Mouse (Mus musculus) embryonic fibroblast, embryonic 13.5 days (primary cell): Measurements from ENCODE around the gene Prmt1. TPM values are rescaled to one million over a fixed set of nuclear protein-coding genes. Genes with fewer than 3 reads are reported as not detected.

Source experiments
- H3K27ac ChIP-seq: 2 replicates; pipeline ENCODE4 v1.5.1; 2012; ENCODE audit warnings: low read length, control low read depth, inconsistent platforms; ENCODE audit not compliant: insufficient read depth
- H3K4me1 ChIP-seq: 2 replicates; pipeline ENCODE4 v1.6.1; 2011; ENCODE audit warnings: low read length; ENCODE audit not compliant: control insufficient read depth, insufficient read depth
- H3K4me3 ChIP-seq: 2 replicates; pipeline ENCODE4 v1.5.1; 2011; ENCODE audit warnings: mild to moderate bottlenecking, control low read depth, low read length; ENCODE audit not compliant: insufficient read depth
- CTCF ChIP-seq: IDR thresholded peaks from 2 replicates; pipeline ENCODE4 v1.5.1; 2011; ENCODE audit warnings: mild to moderate bottlenecking, control low read depth, low read length, moderate library complexity, borderline replicate concordance; ENCODE audit not compliant: insufficient read depth
- POLR2A ChIP-seq: IDR thresholded peaks from 2 replicates; pipeline ENCODE4 v1.6.1; 2011; ENCODE audit warnings: low read depth, mild to moderate bottlenecking, control low read depth, low read length, moderate library complexity
- polyA plus RNA-seq: library from polyadenylated mRNA; stranded (reverse); fragments of >200 nt; gene quantifications from 2 replicates; pipeline ENCODE4 v1.2.4, GENCODE M21; 2011; ENCODE audit warnings: low read depth; ENCODE audit not compliant: missing spikeins, insufficient read length

Prmt1 gene
- polyA plus RNA-seq, 1 experiment, result 439 TPM

DNA sequence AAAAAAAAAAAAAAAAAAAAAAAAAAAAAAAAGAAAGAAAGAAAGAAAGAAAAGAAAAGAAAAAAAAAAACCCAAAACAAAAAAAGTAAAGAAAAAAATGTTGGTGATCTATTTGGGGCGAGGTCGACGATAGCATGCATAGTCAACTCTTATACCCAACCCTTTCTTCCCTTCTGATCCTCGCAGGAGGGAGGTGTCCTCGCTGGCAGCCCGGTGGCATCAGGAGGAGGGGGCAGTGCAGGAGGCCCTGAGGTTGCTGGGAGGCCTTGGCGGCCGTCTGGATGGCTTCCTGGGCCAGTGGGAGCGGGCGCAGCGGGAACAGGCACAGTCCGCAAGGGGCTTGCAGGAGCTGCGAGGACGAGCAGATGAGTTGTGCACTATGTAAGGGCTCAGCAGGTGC, 32.8 kb downstream of the Prmt1 start:
- Histone ChIP-seq H3K4me3 (no peak overlapping the region), H3K27ac (no peak overlapping the region), H3K4me1 (no peaks in the 10 kb centered on the region)
- TF ChIP-seq POLR2A, result no peak
- no peak for TF ChIP-seq CTCF

DNA sequence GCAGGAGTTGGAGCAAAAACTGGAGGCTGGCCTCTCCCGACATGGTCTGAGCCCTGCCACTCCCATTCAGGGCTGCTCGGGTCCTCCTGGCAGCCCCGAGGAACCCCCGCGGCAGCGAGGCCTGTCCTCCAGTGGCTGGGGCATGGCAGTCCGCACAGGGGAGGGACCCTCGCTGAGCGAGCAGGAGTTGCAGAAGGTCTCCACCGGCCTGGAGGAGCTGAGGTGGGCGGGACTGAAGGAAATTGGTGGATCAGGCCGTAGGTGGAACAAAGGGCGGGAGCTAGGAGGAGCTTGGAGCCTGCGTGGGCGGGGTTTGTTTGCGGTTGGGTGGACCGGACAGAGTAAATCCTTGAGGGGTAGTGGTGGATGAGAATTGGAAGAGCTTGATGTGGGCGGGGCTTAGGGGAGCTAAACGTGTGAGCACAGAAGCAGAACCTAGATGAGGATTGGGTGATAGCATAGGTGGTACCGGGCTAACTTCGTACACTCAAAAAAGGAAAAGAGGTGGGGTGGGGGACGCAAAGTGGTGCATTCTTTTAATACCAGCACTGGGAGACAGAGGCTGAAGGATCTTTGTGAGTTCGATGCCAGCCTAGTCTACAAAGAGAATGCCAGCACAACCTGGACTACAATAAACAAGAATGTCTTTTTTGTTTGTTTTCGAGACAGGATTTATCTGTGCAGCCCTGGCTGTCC, 33.6 kb downstream of the Prmt1 start:
- TF ChIP-seq CTCF, result no peak
- TF ChIP-seq POLR2A, result peak; percentile 85
- Histone ChIP-seq H3K4me3 (peak overlapping the region; percentile 42), H3K4me1 (no peaks in the 10 kb centered on the region), H3K27ac (peak overlapping the region; percentile 2; the same call in 1 of the 2 replicates)

DNA sequence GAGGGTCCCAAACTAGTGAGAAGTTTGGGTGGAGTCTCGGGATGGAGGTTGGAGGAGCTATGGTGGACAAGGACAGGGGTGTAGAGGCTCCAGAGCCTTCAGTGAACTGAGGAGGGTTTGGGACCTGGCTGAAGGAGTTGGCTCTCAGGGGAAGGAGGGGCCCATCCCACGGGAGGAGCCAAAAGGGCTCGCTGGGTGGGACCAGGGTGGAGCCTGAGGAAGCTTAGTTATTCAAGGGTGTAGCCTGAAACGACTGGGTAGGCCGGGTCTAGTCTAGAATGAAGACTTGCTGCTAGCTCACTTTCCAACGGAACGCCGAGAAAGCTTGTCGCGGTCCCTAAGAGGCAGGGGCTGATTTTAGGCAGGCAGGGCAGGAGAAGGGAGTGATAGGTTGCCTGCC, 34.4 kb downstream of the Prmt1 start:
- peak overlapping the region; percentile 42 for H3K4me3 ChIP-seq
- no peaks in the 10 kb centered on the region for H3K4me1 ChIP-seq
- H3K27ac ChIP-seq, result peak overlapping the region; percentile 2; the same call in 1 of the 2 replicates
- no peak for TF ChIP-seq CTCF
- peak; percentile 83 for TF ChIP-seq POLR2A

DNA sequence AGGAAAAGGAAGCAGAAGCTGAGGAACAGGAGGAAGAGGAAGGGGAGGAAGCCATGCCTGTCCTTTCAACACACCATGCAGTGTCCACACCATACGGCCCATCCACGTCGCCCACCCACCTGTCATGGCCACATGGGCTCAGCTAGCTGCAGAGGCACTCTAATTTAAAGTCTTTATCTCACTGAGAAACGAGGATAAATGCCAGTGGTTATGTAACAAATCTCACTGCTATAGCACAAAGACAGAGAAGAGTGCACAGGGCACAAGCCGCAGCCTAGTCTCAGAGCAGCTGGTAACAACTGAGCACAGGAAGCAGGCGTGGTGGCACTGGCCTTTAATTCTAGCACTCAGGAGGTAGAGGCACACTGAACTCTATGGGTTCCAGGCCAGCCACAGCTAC, 36.4 kb downstream of the Prmt1 start:
- Histone ChIP-seq H3K27ac (no peak overlapping the region), H3K4me3 (no peak overlapping the region), H3K4me1 (no peaks in the 10 kb centered on the region)
- no peak for TF ChIP-seq POLR2A
- TF ChIP-seq CTCF, result no peak

DNA sequence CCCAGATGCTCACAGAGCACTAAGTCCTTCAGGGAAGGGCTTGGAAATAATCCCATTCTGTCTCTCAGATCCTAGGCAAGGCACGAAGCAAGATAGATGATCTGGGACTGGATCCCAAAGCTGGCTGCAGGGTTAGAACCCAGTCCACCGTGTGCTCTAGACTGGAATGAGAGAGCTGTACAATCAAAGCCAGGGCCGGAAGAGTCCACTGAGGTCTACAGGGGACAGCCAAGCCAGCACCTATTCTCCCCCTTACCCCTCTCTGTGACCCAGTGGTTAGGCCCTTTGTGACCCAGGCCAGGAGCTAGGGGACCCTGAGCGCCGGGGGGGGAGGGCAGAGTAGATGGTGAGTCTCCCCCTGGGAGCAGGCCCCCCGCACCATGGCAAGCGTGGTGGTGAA, 43.5 kb downstream of the Prmt1 start, which contains the start of gene Tsks:
Tsks (plus strand) TSS at position 301 of the 400 bp plus-strand sequence.
- TF ChIP-seq CTCF, result no peak
- no peak for TF ChIP-seq POLR2A
- no peaks in the 10 kb centered on the region for H3K4me1 ChIP-seq
- no peak within 1 kb of the TSS for H3K27ac ChIP-seq
- no peak within 1 kb of the TSS for H3K4me3 ChIP-seq

DNA sequence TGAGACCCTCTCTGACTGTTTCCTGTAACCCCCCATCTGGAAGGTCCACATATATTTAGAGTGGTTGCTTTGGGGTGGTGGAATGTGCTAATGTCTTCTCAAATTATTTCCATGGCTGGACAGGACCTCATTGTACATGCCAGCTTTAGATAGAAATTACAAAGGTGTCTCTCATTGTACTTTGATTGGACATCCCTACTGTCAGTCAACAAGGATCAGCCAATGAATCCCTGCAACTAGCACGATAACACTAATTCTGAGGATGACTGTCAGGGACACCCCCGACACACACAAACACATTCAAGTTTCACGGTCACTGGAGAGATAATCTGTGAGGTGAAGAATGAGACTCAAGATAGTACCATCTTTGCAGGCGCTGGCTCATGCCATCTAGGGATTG, 47.7 kb downstream of the Prmt1 start:
- no peak for TF ChIP-seq POLR2A
- TF ChIP-seq CTCF, result no peak
- Histone ChIP-seq H3K27ac (no peak overlapping the region), H3K4me3 (no peak overlapping the region), H3K4me1 (no peaks in the 10 kb centered on the region)

DNA sequence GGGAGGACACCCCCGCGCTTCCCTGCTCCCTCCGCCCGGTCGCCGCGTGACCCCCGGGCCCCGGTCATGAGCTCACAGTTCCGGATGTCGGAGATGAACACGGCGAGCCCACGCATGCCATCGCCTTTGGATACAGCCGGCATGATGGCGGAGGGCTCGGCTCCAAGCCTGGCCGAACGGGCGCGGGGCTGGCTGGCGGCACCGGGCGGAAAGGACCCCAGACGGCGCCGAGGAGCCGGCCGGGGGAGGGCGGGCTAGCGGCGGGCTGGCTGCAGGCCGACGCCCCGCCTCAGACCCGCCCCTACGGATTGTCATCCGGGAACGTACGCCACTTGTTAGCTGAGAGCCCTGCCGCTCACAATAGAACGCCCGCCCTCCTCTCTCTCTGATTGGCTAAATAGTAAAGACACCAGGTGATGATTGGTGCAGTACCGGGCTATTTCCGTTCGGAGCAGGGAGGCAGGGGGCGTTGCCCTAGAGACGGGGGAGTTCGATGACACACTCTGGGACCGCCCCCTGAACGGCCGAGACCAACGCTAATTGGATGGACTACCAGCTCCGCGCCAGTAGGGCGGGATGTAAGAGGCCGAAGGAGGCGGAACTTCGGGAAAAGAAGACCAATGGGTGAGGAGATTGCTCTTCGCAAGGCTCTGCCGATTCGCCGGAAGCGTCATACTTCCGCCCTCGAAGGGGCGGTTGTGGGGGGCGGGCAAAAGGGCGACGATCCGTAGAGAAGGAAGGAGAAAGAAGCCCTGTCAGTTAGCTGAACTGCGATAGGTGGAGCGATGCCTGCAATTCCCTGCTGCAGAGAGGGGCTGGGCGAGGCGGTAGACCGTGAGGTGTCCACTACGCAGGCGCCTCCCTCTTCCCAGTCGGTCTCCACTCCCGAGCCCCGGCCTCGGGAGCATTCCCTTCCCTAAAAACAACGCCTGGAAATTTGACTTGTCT, 56.9 kb downstream of the Prmt1 start, which contains the start of gene Ap2a1:
Ap2a1 (minus strand) TSS at position 293 of the 948 bp plus-strand sequence.
- TF ChIP-seq CTCF (no peak), POLR2A (peak; percentile 85)
- H3K27ac ChIP-seq, result peak within 1 kb of the TSS; percentile 83
- H3K4me3 ChIP-seq, result peak within 1 kb of the TSS; percentile 79
- 0 out of 2 replicates have a peak, but pooled peaks cover 5% of the 10 kb centered on the region for H3K4me1 ChIP-seq

DNA sequence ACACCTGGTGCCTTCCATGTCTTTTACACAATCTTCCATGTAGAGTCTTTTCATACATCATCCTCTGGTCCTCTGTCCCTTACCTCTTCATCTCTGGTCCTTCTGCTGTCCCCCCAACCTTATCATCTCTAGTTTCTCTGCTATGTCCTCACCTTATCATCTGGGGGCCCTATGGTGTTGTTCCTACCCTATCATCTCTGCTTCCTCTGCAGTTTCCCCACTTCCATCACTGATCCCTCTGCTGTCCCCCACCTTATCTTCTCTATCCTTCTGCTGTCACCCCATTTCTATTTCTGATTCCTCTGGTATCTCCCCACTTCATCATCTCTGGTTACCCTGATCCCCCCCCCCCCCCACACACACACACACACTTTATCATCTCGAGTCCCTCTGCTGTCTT, 57.8 kb downstream of the Prmt1 start:
- TF ChIP-seq POLR2A (no peak), CTCF (no peak)
- H3K27ac ChIP-seq, result no peak overlapping the region
- 0 out of 2 replicates have a peak, but pooled peaks cover 5% of the 10 kb centered on the region for H3K4me1 ChIP-seq
- H3K4me3 ChIP-seq, result peak overlapping the region; percentile 79

Other genes with a start within 250 kb of the Prmt1 start
- 26.3 and 27.4 TPM in 2 replicates for gene Vrk3, start 238.2 kb downstream of the Prmt1 start, polyA plus RNA-seq
- gene Zfp473, start 235.5 kb downstream of the Prmt1 start, polyA plus RNA-seq, result 0.12 and 0.53 TPM in 2 replicates
- 41.1 and 41.2 TPM in 2 replicates for gene Nup62, start 170.5 kb downstream of the Prmt1 start, polyA plus RNA-seq
- gene Il4i1, start 170.2 kb downstream of the Prmt1 start, polyA plus RNA-seq, result 2.1 and 2.3 TPM in 2 replicates
- gene Atf5, start 169.9 kb downstream of the Prmt1 start, polyA plus RNA-seq, result 342 and 471 TPM in 2 replicates
- 80.0 and 84.2 TPM in 2 replicates for gene Akt1s1, start 137.6 kb downstream of the Prmt1 start, polyA plus RNA-seq
- gene Tbc1d17, start 137.5 kb downstream of the Prmt1 start, polyA plus RNA-seq, result 26.9 and 33.8 TPM in 2 replicates
- gene Pnkp, start 129.4 kb downstream of the Prmt1 start, polyA plus RNA-seq, result 24.7 and 30.6 TPM in 2 replicates
- 144 and 160 TPM in 2 replicates for gene Ptov1, start 116.8 kb downstream of the Prmt1 start, polyA plus RNA-seq
- gene Med25, start 93.9 kb downstream of the Prmt1 start, polyA plus RNA-seq, result 33.4 and 42.8 TPM in 2 replicates
- 11.1 and 11.5 TPM in 2 replicates for gene Fuz, start 90.5 kb downstream of the Prmt1 start, polyA plus RNA-seq
- 129 and 132 TPM in 2 replicates for gene Ap2a1, start 57.1 kb downstream of the Prmt1 start, polyA plus RNA-seq
- not detected in 2 replicates for gene Tsks, start 43.4 kb downstream of the Prmt1 start, polyA plus RNA-seq
- 68.9 and 82.5 TPM in 2 replicates for gene Cpt1c, start 11.7 kb downstream of the Prmt1 start, polyA plus RNA-seq
- 62.2 and 75.1 TPM in 2 replicates for gene Irf3, start 11.1 kb upstream of the Prmt1 start, polyA plus RNA-seq
- 31.8 and 37.1 TPM in 2 replicates for gene Bcl2l12, start 12.1 kb upstream of the Prmt1 start, polyA plus RNA-seq
- gene Scaf1, start 29.8 kb upstream of the Prmt1 start, polyA plus RNA-seq, result 75.4 and 79.8 TPM in 2 replicates
- gene Rras, start 31.4 kb upstream of the Prmt1 start, polyA plus RNA-seq, result 83.0 and 116 TPM in 2 replicates
- gene Prr12, start 66.3 kb upstream of the Prmt1 start, polyA plus RNA-seq, result 15.4 and 16.9 TPM in 2 replicates
- gene Nosip, start 75.9 kb upstream of the Prmt1 start, polyA plus RNA-seq, result 33.0 and 38.0 TPM in 2 replicates
- 15.1 and 17.5 TPM in 2 replicates for gene Prrg2, start 76.1 kb upstream of the Prmt1 start, polyA plus RNA-seq
- 439 and 601 TPM in 2 replicates for gene Rcn3, start 105.7 kb upstream of the Prmt1 start, polyA plus RNA-seq
- 41.5 and 64.3 TPM in 2 replicates for gene Fcgrt, start 117.3 kb upstream of the Prmt1 start, polyA plus RNA-seq
- 1,929 and 1,977 TPM in 2 replicates for gene Rps11, start 137.9 kb upstream of the Prmt1 start, polyA plus RNA-seq
- gene Rpl13a, start 142.2 kb upstream of the Prmt1 start, polyA plus RNA-seq, result 3,288 and 3,370 TPM in 2 replicates
- gene Gm45713, start 149.7 kb upstream of the Prmt1 start, polyA plus RNA-seq, result 1.8 TPM in 2 replicates
- gene Flt3l, start 149.9 kb upstream of the Prmt1 start, polyA plus RNA-seq, result 9.4 and 17.1 TPM in 2 replicates
- 45.6 and 56.2 TPM in 2 replicates for gene Pih1d1, start 167.7 kb upstream of the Prmt1 start, polyA plus RNA-seq
- 24.9 and 25.0 TPM in 2 replicates for gene Aldh16a1, start 168.0 kb upstream of the Prmt1 start, polyA plus RNA-seq
- gene Slc17a7, start 177.4 kb upstream of the Prmt1 start, polyA plus RNA-seq, result 0.28 and 0.58 TPM in 2 replicates
- not detected in 2 replicates for gene Gfy, start 193.0 kb upstream of the Prmt1 start, polyA plus RNA-seq
- not detected in 2 replicates for gene Pth2, start 194.4 kb upstream of the Prmt1 start, polyA plus RNA-seq
- gene Ccdc155, start 218.3 kb upstream of the Prmt1 start, polyA plus RNA-seq, result not detected in 2 replicates
- not detected in 2 replicates for gene Dkkl1, start 225.6 kb upstream of the Prmt1 start, polyA plus RNA-seq
- gene Tead2, start 229.2 kb upstream of the Prmt1 start, polyA plus RNA-seq, result 79.9 and 94.3 TPM in 2 replicates